Mouse (Mus musculus) erythroblast, embryonic 14.5 days (primary cell): ENCODE measurements around the gene Gm20914. TPM values are rescaled to one million over a fixed set of nuclear protein-coding genes. Genes with fewer than 3 reads are reported as not detected.
"Not testable (repeated sequence)": the region's sequence is repeated elsewhere in the genome, so short reads cannot be mapped to it uniquely, and the experiment has no call there.

Experiments used
- H3K27me3 ChIP-seq: 2 replicates; pipeline ENCODE4 v1.6.1; 2012; ENCODE audit warnings: inconsistent platforms; ENCODE audit not compliant: control insufficient read depth
- H3K36me3 ChIP-seq: 2 replicates; pipeline ENCODE4 v1.6.1; 2012; ENCODE audit warnings: mild to moderate bottlenecking, inconsistent platforms; ENCODE audit not compliant: control insufficient read depth
- H3K4me1 ChIP-seq: 2 replicates; pipeline ENCODE4 v1.6.1; 2012; ENCODE audit warnings: inconsistent platforms; ENCODE audit not compliant: control insufficient read depth
- H3K4me3 ChIP-seq: replicated peaks from 2 replicates; pipeline ENCODE3; 2012; ENCODE audit warnings: moderate library complexity, mild to moderate bottlenecking, inconsistent platforms
- H3K9me3 ChIP-seq: 2 replicates; pipeline ENCODE4 v1.6.1; 2012; ENCODE audit warnings: low read length, inconsistent platforms, mixed read lengths; ENCODE audit not compliant: control insufficient read depth
- polyA plus RNA-seq: library from polyadenylated mRNA; stranded (reverse); fragments of >175 nt; gene quantifications from 2 replicates; pipeline ENCODE4 v1.2.3, GENCODE M21; 2012

Gm20914 gene
- not detected in 2 replicates for polyA plus RNA-seq

DNA sequence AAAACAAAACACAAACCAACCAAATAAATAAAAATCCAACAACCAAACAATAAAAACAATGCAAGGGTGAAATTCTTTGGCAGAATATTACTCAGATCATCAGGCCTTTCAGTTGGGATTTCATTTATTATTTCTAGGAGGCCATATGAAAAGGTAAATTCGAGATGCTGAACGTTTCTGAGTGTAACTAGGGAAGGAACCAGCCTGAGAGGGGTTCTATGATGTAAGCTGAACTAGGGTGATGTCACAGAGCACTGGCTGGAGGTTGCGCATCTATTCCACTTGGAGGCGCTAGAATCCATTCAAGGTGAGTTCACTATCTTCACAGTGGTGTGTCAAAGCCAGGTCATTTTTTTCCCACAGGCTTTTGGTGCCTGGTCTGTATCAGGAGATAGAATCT lies at the start of gene Gm20914:
Gene Gm20914 (plus strand): TSS at position 301 of the 400 bp plus-strand sequence.
- H3K36me3 ChIP-seq, H3K4me1 ChIP-seq, H3K4me3 ChIP-seq, H3K27me3 ChIP-seq, H3K9me3 ChIP-seq: not testable (repeated sequence)

Other genes with a start within 250 kb of the Gm20914 start
- gene Gm21854, start 69.0 kb upstream of the Gm20914 start, polyA plus RNA-seq, result not detected in 2 replicates
- not detected in 2 replicates for gene Gm28171, start 67.4 kb downstream of the Gm20914 start, polyA plus RNA-seq
- not detected in 2 replicates for gene Gm21778, start 216.5 kb downstream of the Gm20914 start, polyA plus RNA-seq